Mouse (Mus musculus) ES-E14 (cell line): ENCODE measurements around the gene Gjb4. TPM values are rescaled to one million over a fixed set of nuclear protein-coding genes. Genes with fewer than 3 reads are reported as not detected.

ENCODE experiments used
- DNase-seq: peaks from one replicate; pipeline ENCODE4 v3.0.0-alpha.2; 2013; ENCODE audit warnings: low read depth, low spot score
- H3K27ac ChIP-seq: 2 replicates; pipeline ENCODE4 v1.5.1; 2012; ENCODE audit warnings: low read depth, mild to moderate bottlenecking, low read length, moderate library complexity, mixed read lengths; ENCODE audit not compliant: poor library complexity, insufficient read depth, severe bottlenecking
- H3K36me3 ChIP-seq: 2 replicates; pipeline ENCODE4 v1.6.1; 2012; ENCODE audit warnings: mild to moderate bottlenecking, low read length, moderate library complexity, mixed read lengths; ENCODE audit not compliant: control insufficient read depth, poor library complexity, insufficient read depth, severe bottlenecking
- H3K4me1 ChIP-seq, 2 experiments: fragments of 150-350 bp in 1 of 2; sonication (generic) in 1 of 2; 2 replicates each; pipeline ENCODE4 v1.6.1; 2012; ENCODE audit warnings: low read length in 2 of 2, mild to moderate bottlenecking in 1 of 2, mixed read lengths in 1 of 2; ENCODE audit not compliant: control insufficient read depth in 2 of 2, insufficient read depth in 2 of 2, poor library complexity in 1 of 2
- H3K4me3 ChIP-seq, 2 experiments: fragments of 150-350 bp in 1 of 2; sonication (generic) in 1 of 2; 2 replicates each; pipeline ENCODE4 v1.5.1; 2012; ENCODE audit warnings: low read length in 2 of 2, low read depth in 1 of 2, mild to moderate bottlenecking in 1 of 2, mixed read lengths in 1 of 2; ENCODE audit not compliant: insufficient read depth in 1 of 2, poor library complexity in 1 of 2, severe bottlenecking in 1 of 2
- H3K9ac ChIP-seq: 2 replicates; pipeline ENCODE4 v1.6.1; 2012; ENCODE audit warnings: low read depth, mild to moderate bottlenecking, low read length, mixed read lengths; ENCODE audit not compliant: poor library complexity, insufficient read depth, severe bottlenecking
- H3K9me3 ChIP-seq: fragments of 150-350 bp; sonication (generic); 2 replicates; pipeline ENCODE4 v1.6.1; 2012; ENCODE audit warnings: low read depth, mild to moderate bottlenecking, low read length; ENCODE audit not compliant: control insufficient read depth, insufficient read depth
- CHD2 ChIP-seq: IDR thresholded peaks from 2 replicates; pipeline ENCODE4 v1.6.1; 2014; ENCODE audit warnings: mild to moderate bottlenecking, low read depth, low read length, inconsistent platforms
- HCFC1 ChIP-seq: IDR thresholded peaks from 2 replicates; pipeline ENCODE4 v1.6.1; 2012; ENCODE audit warnings: low read length, inconsistent platforms, borderline replicate concordance; ENCODE audit not compliant: insufficient read depth
- MAFK ChIP-seq: IDR thresholded peaks from 2 replicates; pipeline ENCODE4 v1.6.1; 2014; ENCODE audit warnings: mild to moderate bottlenecking, low read depth, low read length, inconsistent platforms; ENCODE audit not compliant: insufficient read depth
- ZC3H11A ChIP-seq: IDR thresholded peaks from 2 replicates; pipeline ENCODE4 v1.6.1; 2012; ENCODE audit warnings: low read depth, mild to moderate bottlenecking, inconsistent platforms, low read length, borderline replicate concordance
- ZNF384 ChIP-seq: IDR thresholded peaks from 2 replicates; pipeline ENCODE4 v1.6.1; 2012; ENCODE audit warnings: low read depth, low read length, inconsistent platforms
- in situ Hi-C, 2 experiments: fragments of 600-800 bp; cut with MboI; formaldehyde crosslinking; loops; one replicate each; pipeline ENCODE4 v1.15.1; 2025; ENCODE audit warnings: low sequenced_read_pairs in 2 of 2, inconsistent platforms in 1 of 2; ENCODE audit not compliant: unreplicated experiment in 2 of 2
- total RNA-seq: library from RNA; depleted of rRNA; stranded (reverse); fragments of 300-350 nt; gene quantifications from 2 replicates; pipeline ENCODE4 v1.2.3, GENCODE M21; 2012; rRNA removed

The Gjb4 gene
- total RNA-seq, 1 experiment, result 1.6 TPM

DNA sequence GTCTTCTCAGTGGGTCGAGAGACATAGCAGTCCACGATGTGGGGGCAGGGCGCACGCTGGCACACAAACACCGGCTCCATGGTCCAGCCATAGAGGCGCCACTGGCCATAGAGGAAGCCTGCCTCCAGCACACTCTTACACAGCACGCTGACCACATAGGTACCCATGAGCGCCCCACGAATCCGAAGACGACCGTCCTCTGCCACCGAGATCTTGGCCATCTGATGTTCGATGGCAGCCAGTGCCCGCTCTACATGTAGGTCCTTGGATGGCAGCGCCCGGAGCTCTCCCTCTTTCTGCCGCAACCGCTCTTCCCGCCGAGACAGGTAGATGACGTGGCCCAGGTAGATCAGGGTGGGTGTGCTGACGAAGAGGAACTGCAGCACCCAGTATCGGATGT is 41.5 kb downstream of the Gjb4 start:
- TF ChIP-seq MAFK, result no peak
- TF ChIP-seq HCFC1, result no peak
- no peaks in the 10 kb centered on the region for H3K36me3 ChIP-seq
- peaks cover 3 to 12% of the 10 kb centered on the region in 2 experiments; a peak in 3 of 4 replicates for H3K4me1 ChIP-seq
- no peak for DNase-seq
- H3K4me3 ChIP-seq, result peak overlapping the region; percentile 19 to 33; a peak in 2 of 4 replicates
- no peaks in the 10 kb centered on the region for H3K9me3 ChIP-seq
- no peak overlapping the region for H3K9ac ChIP-seq
- in situ Hi-C loops, result loop anchor here in 1 of 2 experiments (10.0 kb wide), 1 partner anchor 238 kb away; the partner anchor contains the start of gene Zmym6
- H3K27ac ChIP-seq, result no peak overlapping the region

DNA sequence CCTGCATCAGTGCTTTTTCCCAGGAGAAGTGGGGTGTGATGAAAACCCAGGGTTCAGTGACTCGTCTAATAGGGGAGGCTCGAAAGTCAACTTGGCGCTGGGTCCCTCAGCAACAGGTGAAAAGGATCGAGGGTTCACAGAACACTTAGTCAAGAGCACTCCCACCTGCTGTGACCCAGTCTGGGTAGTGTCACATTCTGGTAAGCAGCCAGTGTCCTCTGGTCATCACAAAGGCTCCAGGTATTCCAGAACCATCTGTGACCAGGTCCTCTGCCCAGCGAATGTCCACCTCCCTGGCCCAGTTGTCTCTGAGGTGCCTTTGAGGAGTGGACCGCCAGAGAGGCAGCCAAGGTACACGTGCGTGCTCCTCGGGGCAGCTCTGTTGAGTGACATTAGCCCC is 42.3 kb downstream of the Gjb4 start:
- DNase-seq, result no peak
- no peak overlapping the region for H3K9ac ChIP-seq
- no peaks in the 10 kb centered on the region for H3K36me3 ChIP-seq
- no peaks in the 10 kb centered on the region for H3K9me3 ChIP-seq
- H3K4me3 ChIP-seq, result no peak overlapping the region
- H3K4me1 ChIP-seq, result peaks cover 3 to 12% of the 10 kb centered on the region in 2 experiments; a peak in 3 of 4 replicates
- no peak overlapping the region for H3K27ac ChIP-seq
- TF ChIP-seq MAFK, result no peak
- TF ChIP-seq ZC3H11A, result no peak
- TF ChIP-seq ZNF384, result no peak
- no peak for TF ChIP-seq HCFC1
- TF ChIP-seq CHD2, result no peak
- in situ Hi-C loops, result loop anchor here in 1 of 2 experiments (10.0 kb wide), 1 partner anchor 237 kb away; the partner anchor contains the start of gene Zmym6

DNA sequence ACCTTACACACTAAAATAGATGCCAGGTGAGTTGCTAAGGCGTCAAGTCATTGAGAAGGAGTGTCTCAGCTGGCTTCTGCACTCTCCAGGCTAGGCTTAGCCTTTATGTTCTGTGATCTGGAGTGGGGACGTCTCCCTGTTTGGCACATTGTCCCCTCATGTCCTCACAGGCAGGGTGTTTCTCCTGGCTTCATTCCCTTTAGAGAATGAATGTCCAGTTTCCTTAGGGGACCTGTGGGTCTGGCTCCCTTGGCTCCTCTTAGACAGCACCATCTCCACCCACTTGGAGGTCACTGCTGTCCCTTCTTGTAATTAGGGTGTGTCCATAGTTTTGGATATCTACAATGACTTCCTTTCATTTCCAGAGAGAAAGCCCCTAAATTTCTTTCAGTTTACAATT is 47.0 kb downstream of the Gjb4 start:
- Histone ChIP-seq H3K9me3 (no peaks in the 10 kb centered on the region), H3K36me3 (no peaks in the 10 kb centered on the region), H3K4me1 (no peaks in the 10 kb centered on the region), H3K9ac (no peak overlapping the region), H3K27ac (no peak overlapping the region), H3K4me3 (no peak overlapping the region)
- no peak for DNase-seq
- in situ Hi-C loops, result no loop called here
- no peak for TF ChIP-seq ZNF384
- TF ChIP-seq HCFC1, result no peak
- TF ChIP-seq ZC3H11A, result no peak
- no peak for TF ChIP-seq CHD2
- TF ChIP-seq MAFK, result no peak

DNA sequence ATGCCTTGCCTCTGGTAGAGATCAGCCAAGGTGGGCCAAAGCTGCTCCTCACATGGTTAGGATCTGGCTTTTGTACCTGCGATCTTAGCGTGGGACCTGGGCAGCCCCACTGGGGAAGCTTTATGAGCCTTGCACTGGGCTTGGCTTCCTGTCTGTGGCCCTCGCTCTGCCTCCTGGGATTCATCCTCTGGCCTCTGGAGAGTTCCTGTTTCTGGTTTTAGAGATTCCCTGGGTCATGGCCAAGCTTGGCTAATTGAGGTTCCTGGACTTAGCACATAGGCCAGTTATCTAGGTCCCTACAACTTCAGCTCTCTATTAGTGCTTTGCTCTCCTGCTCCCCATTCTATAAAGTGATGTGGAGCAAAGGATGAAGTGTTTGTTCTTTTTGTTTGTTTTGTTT is 50.1 kb downstream of the Gjb4 start:
- Histone ChIP-seq H3K36me3 (no peaks in the 10 kb centered on the region), H3K9ac (no peak overlapping the region), H3K9me3 (no peaks in the 10 kb centered on the region), H3K27ac (no peak overlapping the region), H3K4me1 (no peaks in the 10 kb centered on the region), H3K4me3 (no peak overlapping the region)
- no peak for DNase-seq
- TF ChIP-seq ZC3H11A, result no peak
- no peak for TF ChIP-seq ZNF384
- TF ChIP-seq HCFC1, result no peak
- no peak for TF ChIP-seq CHD2
- TF ChIP-seq MAFK, result no peak
- in situ Hi-C loops, result no loop called here

Other genes starting within 250 kb of the Gjb4 start
- gene Tmem35b, start 230.4 kb downstream of the Gjb4 start, total RNA-seq, result 3.7 and 4.8 TPM in 2 replicates
- gene Dlgap3, start 184.9 kb downstream of the Gjb4 start, total RNA-seq, result 8.8 and 14.1 TPM in 2 replicates
- gene Smim12, start 110.3 kb downstream of the Gjb4 start, total RNA-seq, result 50.2 and 72.6 TPM in 2 replicates
- gene Gja4, start 40.0 kb downstream of the Gjb4 start, total RNA-seq, result 2.0 and 3.0 TPM in 2 replicates
- 80.5 and 158 TPM in 2 replicates for gene Gjb3, start 23.2 kb downstream of the Gjb4 start, total RNA-seq
- 27.1 and 60.6 TPM in 2 replicates for gene Gjb5, start 4.1 kb upstream of the Gjb4 start, total RNA-seq